14 mouse cellular contexts compared by ENCODE assay signal in genomic region chr5:136628502-136628901, GRCm38 (mm10).
"Had no signal": no experiment of that assay in that cellular context is flagged by ENCODE, and none has a peak within 500 bp of the region (broad histone marks: within the 10 kb centered on the region; RNA-seq: fewer than 3 reads in every experiment).

No protein-coding gene starts in this region.

- DNase-seq: kidney, adult 11 months; kidney, adult 9 months; layer of hippocampus, adult 9-11 months; lung, adult 2 months; lung, postnatal 4 days; midbrain, embryonic 14.5 days; spleen, adult 18-20 months had no signal

- H3K9ac ChIP-seq: liver, embryonic 15.5 days; neural tube, embryonic 15.5 days had no signal

- H3K36me3 ChIP-seq: limb, embryonic 10.5 days; liver, embryonic 15.5 days; neural tube, embryonic 15.5 days had no signal

- H3K9me3 ChIP-seq: limb, embryonic 10.5 days; liver, embryonic 15.5 days; neural tube, embryonic 15.5 days had no signal

- H3K4me3 ChIP-seq: limb, embryonic 10.5 days; liver, embryonic 15.5 days; myocyte; neural tube, embryonic 15.5 days had no signal

- ATAC-seq: lung, postnatal 0 days had no signal

- H3K27ac ChIP-seq: kidney, postnatal 0 days; limb, embryonic 10.5 days; liver, embryonic 15.5 days; neural tube, embryonic 15.5 days had no signal

- H3K4me1 ChIP-seq: neural tube, embryonic 15.5 days had no signal

- H3K4me2 ChIP-seq: liver, embryonic 11.5 days; liver, embryonic 15.5 days; neural tube, embryonic 15.5 days had no signal
